Mouse (Mus musculus): ENCODE measurements at regions not wholly inside any gene's neighbourhood (a gene's known extent, or its start where the extent isn't known, plus 50 kb on each side); places are given as distances from the start of the nearest gene placed in this dataset.

DNA sequence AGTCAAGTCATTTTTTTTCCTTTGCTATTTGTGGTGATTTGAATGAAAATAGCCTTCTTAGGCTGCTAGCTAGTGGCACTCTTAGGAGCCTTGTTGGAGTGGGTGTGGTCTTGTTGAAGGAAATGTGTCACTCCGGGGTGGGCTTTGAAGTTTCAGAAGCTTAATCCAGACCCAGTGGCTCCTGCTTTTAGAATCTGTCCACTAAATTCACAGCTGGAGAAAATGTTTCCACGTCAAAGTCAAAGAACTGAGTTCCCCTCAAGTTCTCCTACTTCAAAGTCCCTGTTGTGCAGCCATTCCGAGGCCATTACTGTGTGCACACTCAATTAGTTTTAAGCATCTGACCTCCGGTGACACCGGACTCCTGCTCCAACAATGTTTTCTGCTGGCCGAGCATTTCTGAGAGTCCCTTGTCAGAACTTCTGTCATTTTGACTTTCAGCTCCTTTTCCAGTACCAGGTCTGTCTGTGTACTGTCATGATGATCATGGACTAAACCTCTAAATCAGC lies 61.2 kb upstream of the Krtap11-1 start:
- Histone ChIP-seq H3K4me3 (ENCODE audit: control insufficient read depth in 1 of 2, insufficient read depth in 1 of 2, low read depth in 2 of 2, low read length in 2 of 2) (no peak overlapping the region), H3K36me3 (ENCODE audit: control insufficient read depth in 1 of 2, insufficient read depth in 2 of 2, low read length in 2 of 2) (no peaks in the 10 kb centered on the region), H3K9me3 (replicated peaks; ENCODE audit: insufficient read depth, low read length) (no peaks in the 10 kb centered on the region), H3K27ac (ENCODE audit: control insufficient read depth, low read depth, low read length) (no peak overlapping the region), H3K79me2 (ENCODE audit: control insufficient read depth, insufficient read depth, low read length, poor library complexity) (no peaks in the 10 kb centered on the region), H3K4me1 (ENCODE audit: control insufficient read depth in 1 of 2, insufficient read depth in 2 of 2, low read length in 2 of 2) (no peaks in the 10 kb centered on the region), H3K27me3 (ENCODE audit: control insufficient read depth in 1 of 2, insufficient read depth in 2 of 2, low read length in 2 of 2) (no peaks in the 10 kb centered on the region), H3K9ac (ENCODE audit: control insufficient read depth, low read depth, low read length, poor library complexity, severe bottlenecking) (no peak overlapping the region)
- no peak for DNase-seq (ENCODE audit: low read depth, low spot score)
- TF ChIP-seq NRF1 (IDR thresholded peaks at IDR 0.05; ENCODE audit: insufficient read depth, low read depth, low read length, poor library complexity, severe bottlenecking) (no peak), TCF12 (IDR thresholded peaks at IDR 0.05; ENCODE audit: low read depth, low read length) (no peak), GABPA (IDR thresholded peaks at IDR 0.05; ENCODE audit: low read depth, low read length) (no peak), BHLHE40 (IDR thresholded peaks at IDR 0.05; ENCODE audit: borderline replicate concordance, low read depth, low read length) (no peak), ETS1 (IDR thresholded peaks at IDR 0.05; ENCODE audit: low read depth, low read length) (no peak), NELFE (IDR thresholded peaks at IDR 0.05; ENCODE audit: low read depth, low read length) (no peak), MAX (IDR thresholded peaks at IDR 0.05; ENCODE audit: low read length) (no peak), POLR2AphosphoS2 (IDR thresholded peaks at IDR 0.05; ENCODE audit: low read length) (no peak), UBTF (IDR thresholded peaks at IDR 0.05; ENCODE audit: borderline replicate concordance, insufficient read depth, low read depth, low read length) (no peak), RAD21 (IDR thresholded peaks at IDR 0.05; ENCODE audit: low read depth, low read length) (no peak), MXI1 (IDR thresholded peaks at IDR 0.05; ENCODE audit: low read depth, low read length) (no peak), CTCF (IDR thresholded peaks at IDR 0.05 in 2 of 3, conservative IDR thresholded peaks at IDR 0.05 in 1 of 3; ENCODE audit: control insufficient read depth in 1 of 3, insufficient read depth in 1 of 3, low read depth in 2 of 3, low read length in 3 of 3, poor library complexity in 1 of 3, severe bottlenecking in 1 of 3) (no peak), MEF2A (IDR thresholded peaks at IDR 0.05; ENCODE audit: extremely low read depth, insufficient replicate concordance, low read depth, low read length, poor library complexity, severe bottlenecking) (no peak)

DNA sequence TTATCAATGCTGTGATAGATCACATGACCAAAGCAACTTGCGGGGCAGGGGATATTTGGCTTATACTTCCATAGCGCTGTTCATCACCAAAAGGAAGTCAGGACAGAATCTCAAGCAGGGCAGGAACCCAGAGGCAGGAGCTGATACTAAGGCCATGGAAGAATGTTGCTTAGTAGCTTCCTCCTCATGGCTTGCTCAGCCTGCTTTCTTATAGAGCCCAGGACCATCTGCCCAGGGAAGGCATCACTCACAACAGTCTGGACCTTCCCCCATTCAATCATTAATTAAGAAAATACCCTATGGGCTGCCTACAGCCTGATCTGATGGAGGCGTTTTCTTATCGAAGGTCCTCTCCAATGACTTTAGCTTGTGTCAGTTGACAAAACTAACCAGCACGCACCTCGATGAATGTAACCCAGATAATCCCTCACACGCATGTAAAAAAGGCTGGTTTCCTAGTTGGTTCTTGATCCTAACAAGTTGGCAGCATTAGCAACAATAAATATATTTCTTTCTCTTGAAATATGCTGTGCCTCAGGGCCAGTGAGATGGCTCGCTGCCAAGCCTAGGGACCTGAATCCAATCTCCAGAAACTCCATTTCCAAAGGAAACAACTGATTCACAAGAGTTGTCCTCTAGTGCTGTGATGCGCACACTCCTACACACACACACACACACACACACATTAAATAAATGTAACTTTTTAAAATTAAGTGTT lies 60.6 kb upstream of the Krtap11-1 start:
- no peak for DNase-seq (ENCODE audit: low read depth, low spot score)
- no peak for TF ChIP-seq ZC3H11A (IDR thresholded peaks at IDR 0.05; ENCODE audit: low read depth, low read length)
- TF ChIP-seq ZNF384 (IDR thresholded peaks at IDR 0.05; ENCODE audit: low read depth, low read length): no peak
- TF ChIP-seq GATA1 (IDR thresholded peaks at IDR 0.05; ENCODE audit: low read depth, low read length): no peak
- no peak for TF ChIP-seq TAL1 (IDR thresholded peaks at IDR 0.05; ENCODE audit: low read length)
- no peak for TF ChIP-seq SIN3A (IDR thresholded peaks at IDR 0.05; ENCODE audit: low read length)
- Histone ChIP-seq H3K79me2 (ENCODE audit: control insufficient read depth, insufficient read depth, low read length, poor library complexity) (no peaks in the 10 kb centered on the region), H3K27ac (ENCODE audit: control insufficient read depth, low read depth, low read length) (no peak overlapping the region), H3K36me3 (ENCODE audit: control insufficient read depth in 1 of 2, insufficient read depth in 2 of 2, low read length in 2 of 2) (no peaks in the 10 kb centered on the region), H3K4me3 (ENCODE audit: control insufficient read depth in 1 of 2, insufficient read depth in 1 of 2, low read depth in 2 of 2, low read length in 2 of 2) (no peak overlapping the region), H3K9ac (ENCODE audit: control insufficient read depth, low read depth, low read length, poor library complexity, severe bottlenecking) (no peak overlapping the region), H3K27me3 (ENCODE audit: control insufficient read depth in 1 of 2, insufficient read depth in 2 of 2, low read length in 2 of 2) (no peaks in the 10 kb centered on the region), H3K4me1 (ENCODE audit: control insufficient read depth in 1 of 2, insufficient read depth in 2 of 2, low read length in 2 of 2) (no peaks in the 10 kb centered on the region), H3K9me3 (replicated peaks; ENCODE audit: insufficient read depth, low read length) (no peaks in the 10 kb centered on the region)

Measured in MEL (cell line).